Mouse (Mus musculus): ENCODE measurements at regions not wholly inside any gene's neighbourhood (a gene's known extent, or its start where the extent isn't known, plus 50 kb on each side); places are given as distances from the start of the nearest gene placed in this dataset.

DNA sequence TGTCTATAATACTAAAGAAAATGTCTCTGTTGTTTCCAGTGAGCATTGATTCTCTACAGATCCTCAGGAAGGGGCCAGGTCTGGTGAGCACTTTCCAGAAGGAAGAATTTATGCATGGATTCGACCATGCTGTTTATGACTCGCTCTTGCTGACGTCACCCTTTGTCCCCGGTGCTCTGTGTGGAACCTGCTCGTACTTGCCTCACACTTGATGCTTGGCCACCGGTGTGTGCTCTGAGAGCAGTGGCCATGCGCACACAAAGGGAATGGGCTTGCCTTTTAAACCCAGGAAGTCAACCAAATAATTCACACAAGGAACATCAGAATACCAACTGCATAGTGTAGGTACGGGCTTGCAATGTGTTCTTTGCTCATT, 79.5 kb upstream of the S1pr3 start:
- no peak overlapping the region for H3K4me2 ChIP-seq (ENCODE audit: low read depth, low read length)
- no peaks in the 10 kb centered on the region for H3K9me3 ChIP-seq (replicated peaks; ENCODE audit: control insufficient read depth, low read length)
- no peak overlapping the region for H3K9ac ChIP-seq (replicated peaks; ENCODE audit: low read depth, low read length)
- no peaks in the 10 kb centered on the region for H3K27me3 ChIP-seq (ENCODE audit: control insufficient read depth, insufficient read depth, low read length)
- TF ChIP-seq CTCF (IDR thresholded peaks at IDR 0.05; ENCODE audit: low read depth) (no peak), EP300 (IDR thresholded peaks at IDR 0.05; ENCODE audit: low read depth) (no peak)
- 56% methylated on average over 8 of the region's 8 CpGs for WGBS
- no peaks in the 10 kb centered on the region for H3K36me3 ChIP-seq (replicated peaks; ENCODE audit: control insufficient read depth, insufficient read depth, low read length)
- no peak for DNase-seq (ENCODE audit: low spot score)
- H3K27ac ChIP-seq (ENCODE audit: low read depth) = no peak overlapping the region
- peaks cover 16% of the 10 kb centered on the region for H3K4me1 ChIP-seq (ENCODE audit: control insufficient read depth, insufficient read depth)
- ATAC-seq (ENCODE audit: insufficient read depth, low read depth) = no peak
- H3K4me3 ChIP-seq (ENCODE audit: low read depth, low read length) = no peak overlapping the region

DNA sequence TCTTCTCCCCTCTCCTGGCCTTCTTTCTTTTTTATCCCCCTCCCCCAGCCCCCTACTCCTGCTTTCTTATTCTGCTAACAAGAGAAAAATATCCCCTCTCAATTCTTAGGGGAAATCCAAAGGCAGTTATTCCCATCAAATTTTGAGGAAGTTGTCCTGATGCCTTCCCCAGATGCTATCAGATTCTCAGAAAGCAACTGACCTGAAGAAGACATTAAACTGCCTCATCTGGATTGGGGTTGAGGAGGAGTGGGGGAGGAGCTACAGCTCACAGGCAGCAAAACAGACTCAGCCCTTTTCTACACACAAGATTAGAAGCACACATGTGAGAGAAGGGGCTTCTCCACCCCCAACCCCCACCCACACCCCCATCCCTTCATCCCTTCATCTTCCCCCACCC, 78.7 kb upstream of the S1pr3 start:
- H3K4me1 ChIP-seq (ENCODE audit: control insufficient read depth, insufficient read depth) = peaks cover 16% of the 10 kb centered on the region
- TF ChIP-seq CTCF (IDR thresholded peaks at IDR 0.05; ENCODE audit: low read depth) (no peak), EP300 (IDR thresholded peaks at IDR 0.05; ENCODE audit: low read depth) (no peak)
- DNase-seq (ENCODE audit: low spot score) = no peak

DNA sequence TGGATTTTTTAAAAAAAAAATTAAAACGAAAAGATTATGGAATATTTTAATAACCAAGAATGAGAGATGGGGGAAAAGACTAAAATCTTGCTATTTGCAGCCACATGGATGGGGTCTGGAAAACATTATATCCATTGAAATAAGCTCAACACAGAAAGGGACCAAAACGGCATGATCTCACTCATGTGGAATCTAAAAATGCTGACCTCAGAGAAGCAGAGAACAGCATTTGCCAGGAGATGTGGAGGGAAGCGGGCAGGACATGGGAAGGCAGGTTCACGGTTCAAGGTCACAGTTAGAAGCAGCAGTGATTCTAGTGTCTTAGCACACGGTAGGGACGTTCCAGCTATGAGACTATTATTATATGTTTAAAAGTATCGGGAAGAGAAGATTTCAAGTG, 76.2 kb upstream of the S1pr3 start:
- Histone ChIP-seq H3K9ac (replicated peaks; ENCODE audit: low read depth, low read length) (no peak overlapping the region), H3K4me2 (ENCODE audit: low read depth, low read length) (no peak overlapping the region)
- ATAC-seq (ENCODE audit: insufficient read depth, low read depth) = no peak

More for the DNA sequence above, 78.7 kb upstream of the S1pr3 start:
- ATAC-seq (ENCODE audit: insufficient read depth, low read depth) = no peak
- no peak overlapping the region for H3K9ac ChIP-seq (replicated peaks; ENCODE audit: low read depth, low read length)
- no peak overlapping the region for H3K4me3 ChIP-seq (ENCODE audit: low read depth, low read length)
- no peak overlapping the region for H3K4me2 ChIP-seq (ENCODE audit: low read depth, low read length)
- H3K27ac ChIP-seq (ENCODE audit: low read depth) = no peak overlapping the region
- H3K9me3 ChIP-seq (replicated peaks; ENCODE audit: control insufficient read depth, low read length) = no peaks in the 10 kb centered on the region
- H3K36me3 ChIP-seq (replicated peaks; ENCODE audit: control insufficient read depth, insufficient read depth, low read length) = no peaks in the 10 kb centered on the region
- no peaks in the 10 kb centered on the region for H3K27me3 ChIP-seq (ENCODE audit: control insufficient read depth, insufficient read depth, low read length)

DNA sequence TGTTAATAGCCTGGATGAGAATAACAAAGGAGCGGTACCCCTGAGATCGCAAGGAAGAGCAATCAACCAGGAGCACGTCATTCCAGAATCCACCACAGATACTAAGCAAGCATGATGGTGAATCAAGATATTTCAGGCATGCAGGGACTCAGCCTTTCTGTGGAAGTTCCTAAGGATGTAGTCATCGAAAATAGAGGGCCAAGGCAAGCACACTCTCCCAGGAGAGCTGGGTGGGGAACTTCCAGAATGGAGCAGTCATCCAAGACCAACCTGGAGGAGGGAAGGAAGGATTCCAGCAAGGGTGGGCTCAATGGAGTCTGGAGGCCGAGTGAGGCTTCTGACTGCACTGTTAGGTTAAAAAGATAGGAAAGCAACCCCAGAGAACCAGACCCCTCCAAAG, 75.0 kb upstream of the S1pr3 start:
- Histone ChIP-seq H3K4me3 (ENCODE audit: low read depth, low read length) (no peak overlapping the region), H3K27me3 (ENCODE audit: control insufficient read depth, insufficient read depth, low read length) (no peaks in the 10 kb centered on the region), H3K9me3 (replicated peaks; ENCODE audit: control insufficient read depth, low read length) (no peaks in the 10 kb centered on the region), H3K9ac (replicated peaks; ENCODE audit: low read depth, low read length) (no peak overlapping the region), H3K4me2 (ENCODE audit: low read depth, low read length) (no peak overlapping the region), H3K36me3 (replicated peaks; ENCODE audit: control insufficient read depth, insufficient read depth, low read length) (no peaks in the 10 kb centered on the region), H3K4me1 (ENCODE audit: control insufficient read depth, insufficient read depth) (peaks cover 7% of the 10 kb centered on the region), H3K27ac (ENCODE audit: low read depth) (no peak overlapping the region)
- WGBS = 77% methylated on average over 5 of the region's 5 CpGs
- TF ChIP-seq CTCF (IDR thresholded peaks at IDR 0.05; ENCODE audit: low read depth) = no peak
- no peak for TF ChIP-seq EP300 (IDR thresholded peaks at IDR 0.05; ENCODE audit: low read depth)
- DNase-seq (ENCODE audit: low spot score) (no peak), ATAC-seq (ENCODE audit: insufficient read depth, low read depth) (no peak)

More for the DNA sequence above, 76.2 kb upstream of the S1pr3 start:
- H3K9me3 ChIP-seq (replicated peaks; ENCODE audit: control insufficient read depth, low read length) = no peaks in the 10 kb centered on the region
- no peaks in the 10 kb centered on the region for H3K27me3 ChIP-seq (ENCODE audit: control insufficient read depth, insufficient read depth, low read length)
- no peak for DNase-seq (ENCODE audit: low spot score)
- peaks cover 16% of the 10 kb centered on the region for H3K4me1 ChIP-seq (ENCODE audit: control insufficient read depth, insufficient read depth)
- TF ChIP-seq EP300 (IDR thresholded peaks at IDR 0.05; ENCODE audit: low read depth) = no peak
- no peak for TF ChIP-seq CTCF (IDR thresholded peaks at IDR 0.05; ENCODE audit: low read depth)
- H3K36me3 ChIP-seq (replicated peaks; ENCODE audit: control insufficient read depth, insufficient read depth, low read length) = no peaks in the 10 kb centered on the region
- WGBS = 37% methylated on average over 7 of the region's 7 CpGs
- H3K4me3 ChIP-seq (ENCODE audit: low read depth, low read length) = no peak overlapping the region
- H3K27ac ChIP-seq (ENCODE audit: low read depth) = no peak overlapping the region

DNA sequence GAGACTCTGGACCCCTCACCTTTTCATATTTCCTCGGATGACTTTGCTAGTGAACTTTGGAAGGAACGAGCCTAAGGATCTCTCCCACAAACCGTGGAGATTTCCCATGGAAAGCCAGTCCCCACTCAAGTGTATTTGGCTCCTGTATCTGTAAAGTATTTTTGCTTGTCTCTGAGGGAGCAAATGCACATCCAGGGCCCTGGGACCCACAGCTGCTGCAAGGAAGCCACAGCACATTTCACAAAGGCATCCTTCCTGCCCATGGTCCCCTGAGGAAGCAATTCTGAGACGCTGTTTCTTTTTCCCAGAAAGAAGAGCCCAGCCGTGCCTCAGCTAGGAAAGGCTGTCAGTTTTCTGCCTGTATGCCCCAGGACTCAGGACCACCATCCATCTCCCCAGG, 71.7 kb upstream of the S1pr3 start:
- 68% methylated on average over 5 of the region's 5 CpGs for WGBS
- Histone ChIP-seq H3K4me2 (ENCODE audit: low read depth, low read length) (no peak overlapping the region), H3K27me3 (ENCODE audit: control insufficient read depth, insufficient read depth, low read length) (no peaks in the 10 kb centered on the region), H3K27ac (ENCODE audit: low read depth) (no peak overlapping the region), H3K4me1 (ENCODE audit: control insufficient read depth, insufficient read depth) (no peaks in the 10 kb centered on the region), H3K4me3 (ENCODE audit: low read depth, low read length) (no peak overlapping the region), H3K36me3 (replicated peaks; ENCODE audit: control insufficient read depth, insufficient read depth, low read length) (no peaks in the 10 kb centered on the region), H3K9ac (replicated peaks; ENCODE audit: low read depth, low read length) (no peak overlapping the region), H3K9me3 (replicated peaks; ENCODE audit: control insufficient read depth, low read length) (no peaks in the 10 kb centered on the region)
- no peak for TF ChIP-seq CTCF (IDR thresholded peaks at IDR 0.05; ENCODE audit: low read depth)
- no peak for TF ChIP-seq EP300 (IDR thresholded peaks at IDR 0.05; ENCODE audit: low read depth)
- ATAC-seq (ENCODE audit: insufficient read depth, low read depth) (no peak), DNase-seq (ENCODE audit: low spot score) (no peak)

DNA sequence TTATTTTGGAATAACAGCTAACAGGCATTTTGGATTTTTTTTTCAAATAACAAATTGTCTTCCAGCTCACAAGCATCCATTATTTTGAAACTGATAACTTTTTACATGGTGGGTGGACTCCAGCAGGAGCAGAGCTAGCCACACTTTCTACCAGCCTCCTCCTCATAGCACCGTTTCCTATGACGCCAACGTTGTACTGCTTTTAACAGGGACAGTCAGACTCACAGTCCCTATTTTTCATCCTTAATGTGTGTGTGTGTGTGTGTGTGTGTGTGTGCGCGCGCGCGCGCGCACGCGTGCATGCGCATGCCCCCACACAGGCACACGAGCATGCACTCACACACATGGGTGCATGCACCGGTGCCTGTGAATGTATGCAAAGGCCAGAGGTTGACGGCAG, 70.5 kb upstream of the S1pr3 start:
- Histone ChIP-seq H3K27ac (ENCODE audit: low read depth) (no peak overlapping the region), H3K36me3 (replicated peaks; ENCODE audit: control insufficient read depth, insufficient read depth, low read length) (no peaks in the 10 kb centered on the region), H3K4me3 (ENCODE audit: low read depth, low read length) (no peak overlapping the region), H3K4me2 (ENCODE audit: low read depth, low read length) (no peak overlapping the region), H3K9me3 (replicated peaks; ENCODE audit: control insufficient read depth, low read length) (no peaks in the 10 kb centered on the region), H3K9ac (replicated peaks; ENCODE audit: low read depth, low read length) (no peak overlapping the region), H3K27me3 (ENCODE audit: control insufficient read depth, insufficient read depth, low read length) (no peaks in the 10 kb centered on the region), H3K4me1 (ENCODE audit: control insufficient read depth, insufficient read depth) (no peaks in the 10 kb centered on the region)
- no peak for ATAC-seq (ENCODE audit: insufficient read depth, low read depth)
- TF ChIP-seq CTCF (IDR thresholded peaks at IDR 0.05; ENCODE audit: low read depth) (no peak), EP300 (IDR thresholded peaks at IDR 0.05; ENCODE audit: low read depth) (no peak)
- 94% methylated on average over 16 of the region's 16 CpGs for WGBS
- no peak for DNase-seq (ENCODE audit: low spot score)
